Mouse (Mus musculus) heart, postnatal 0 days (tissue): Measurements from ENCODE around the gene Flt3.

Experiments
- CTCF ChIP-seq: IDR thresholded peaks from 2 replicates; pipeline ENCODE4 v1.5.1; 2016; ENCODE audit warnings: antibody characterized with exemption, control low read depth, low read depth
- EP300 ChIP-seq: IDR thresholded peaks from 2 replicates; pipeline ENCODE4 v1.6.1; 2016; ENCODE audit warnings: antibody characterized with exemption, low read depth

DNA sequence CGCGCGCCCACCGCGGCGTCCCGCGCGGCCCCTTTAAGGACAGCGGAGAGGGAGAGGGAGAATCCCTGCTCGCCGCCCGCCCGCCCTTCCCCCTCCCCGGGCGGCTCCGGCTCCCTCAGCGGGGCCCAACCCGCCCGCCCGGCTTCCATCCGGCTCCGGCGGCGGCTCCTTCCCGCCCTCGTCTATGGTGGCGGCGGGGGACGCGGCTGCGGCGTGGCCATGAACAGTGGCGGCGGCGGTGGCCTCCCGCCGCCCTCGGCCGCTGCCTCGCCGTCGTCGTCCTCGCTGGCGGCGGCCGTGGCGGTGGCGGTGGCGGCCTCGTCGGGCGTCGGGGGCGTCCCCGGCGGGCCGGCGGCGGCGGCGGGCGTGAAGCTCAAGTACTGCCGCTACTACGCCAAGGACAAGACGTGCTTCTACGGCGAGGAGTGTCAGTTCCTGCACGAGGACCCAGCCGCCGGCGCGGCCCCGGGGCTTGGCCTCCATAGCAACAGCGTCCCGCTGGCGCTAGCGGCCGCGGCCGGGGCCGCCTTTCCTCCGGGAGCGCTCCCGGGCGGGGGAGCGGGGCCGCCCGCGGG lies 30.2 kb upstream of the Flt3 start:
- no peak for TF ChIP-seq EP300
- no peak for TF ChIP-seq CTCF
